Mouse (Mus musculus): ENCODE results near the gene Aspscr1.

The Aspscr1 gene

GRCm38 (mm10) chr11:120672687-120673593 is at the start of gene Aspscr1:
Gene Aspscr1, plus strand, starts transcription at chr11:120672973.
- in situ Hi-C loops (cut with MboI, MseI): no loop called here

- in situ Hi-C loops (cut with MboI, MseI): loop anchor here (5.0 kb wide), 1 partner anchor 88 kb away; the partner anchor contains the start of genes Cenpx and Lrrc45
Observed at GRCm38 (mm10) chr11:120623961-120624679, 48.7 kb upstream of the Aspscr1 start.

- in situ Hi-C loops (cut with MboI, MseI): loop anchor here (5.0 kb wide), 1 partner anchor 88 kb away; the partner anchor contains the start of genes Cenpx and Lrrc45
Observed at GRCm38 (mm10) chr11:120624680-120625111, 48.1 kb upstream of the Aspscr1 start.

DNA sequence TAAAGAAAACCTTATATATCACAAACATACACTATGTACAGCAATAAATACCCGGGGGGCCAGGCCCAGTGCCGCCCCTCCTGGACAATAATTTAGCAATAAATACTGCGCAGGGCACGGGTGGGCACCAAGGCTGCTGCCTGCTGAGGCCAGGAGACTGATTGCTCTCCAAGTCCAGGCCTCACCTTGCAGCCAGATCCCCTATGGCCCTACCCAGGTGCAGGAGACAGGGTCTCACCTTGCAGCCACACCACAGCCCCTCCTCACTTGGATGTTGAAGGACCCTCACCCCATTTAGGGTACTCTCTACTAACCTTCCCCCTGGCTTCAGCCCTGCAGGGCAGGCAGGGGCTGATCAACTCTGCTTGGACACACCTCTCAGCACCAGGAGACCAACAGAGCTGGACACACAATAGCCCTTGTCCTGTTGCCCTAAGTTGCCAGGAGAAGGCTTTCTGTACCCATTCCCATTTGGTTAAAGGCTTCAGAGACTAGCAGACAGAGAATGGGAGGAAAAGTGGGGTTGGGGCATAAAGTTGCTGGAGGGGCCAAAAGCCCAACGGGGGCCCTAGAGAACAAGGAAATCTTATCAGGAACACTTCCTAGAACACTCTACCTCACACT is 47.5 kb upstream of the Aspscr1 start, which contains the start of gene Sirt7:
TSS of gene Sirt7 (minus strand) at position 89 of the 624 bp plus-strand sequence.
- in situ Hi-C loops (cut with MboI, MseI): no loop called here

GRCm38 (mm10) chr11:120626785-120627467 is 45.8 kb upstream of the Aspscr1 start:
- in situ Hi-C loops (cut with MboI, MseI): no loop called here

GRCm38 (mm10) chr11:120627468-120628300 is 45.1 kb upstream of the Aspscr1 start:
- in situ Hi-C loops (cut with MboI, MseI): no loop called here

- in situ Hi-C loops (cut with MboI, MseI): no loop called here
Observed at GRCm38 (mm10) chr11:120628601-120629340, 44.0 kb upstream of the Aspscr1 start.

DNA sequence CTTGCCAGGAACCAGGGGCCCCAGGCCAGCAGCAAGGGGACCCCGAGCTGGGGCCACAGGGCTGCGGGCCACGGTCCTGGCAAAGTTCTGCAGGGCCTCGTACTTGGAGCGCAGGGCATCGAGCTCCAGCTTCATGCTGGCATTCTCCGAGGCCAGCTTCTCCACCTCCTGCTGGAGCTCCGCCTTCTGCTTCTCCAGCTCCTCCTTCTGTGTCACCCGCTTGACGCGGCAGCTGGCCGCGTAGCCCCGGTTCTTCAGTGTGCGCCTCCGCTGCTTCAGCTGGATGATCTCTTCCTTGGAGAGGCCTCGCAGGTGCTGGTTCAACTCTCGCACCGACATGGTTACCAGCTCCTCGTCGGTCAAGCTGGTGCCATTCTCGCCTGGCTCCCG is 43.4 kb upstream of the Aspscr1 start:
- in situ Hi-C loops (cut with MboI, MseI): no loop called here

DNA sequence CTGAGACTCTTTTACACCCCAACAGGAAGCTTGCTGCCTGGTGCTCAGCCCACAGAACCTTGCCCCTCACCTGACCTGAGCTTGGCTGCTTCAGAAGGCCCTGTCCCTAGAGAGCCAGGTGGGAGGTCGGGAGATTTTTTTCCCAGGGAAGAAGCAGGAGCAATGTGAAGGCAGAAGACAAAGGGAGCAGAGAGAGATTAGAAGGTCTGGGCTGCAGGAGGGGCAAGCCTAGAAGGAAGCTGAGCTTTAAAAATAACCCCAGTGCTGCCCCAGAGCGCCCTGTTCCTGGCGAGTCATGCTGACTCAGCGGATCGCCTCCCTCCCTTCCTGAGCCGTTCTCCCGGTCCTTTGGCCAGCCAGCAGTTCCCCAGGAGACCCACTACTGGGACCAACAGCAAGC is 42.9 kb upstream of the Aspscr1 start:
- in situ Hi-C loops (cut with MboI, MseI): no loop called here

DNA sequence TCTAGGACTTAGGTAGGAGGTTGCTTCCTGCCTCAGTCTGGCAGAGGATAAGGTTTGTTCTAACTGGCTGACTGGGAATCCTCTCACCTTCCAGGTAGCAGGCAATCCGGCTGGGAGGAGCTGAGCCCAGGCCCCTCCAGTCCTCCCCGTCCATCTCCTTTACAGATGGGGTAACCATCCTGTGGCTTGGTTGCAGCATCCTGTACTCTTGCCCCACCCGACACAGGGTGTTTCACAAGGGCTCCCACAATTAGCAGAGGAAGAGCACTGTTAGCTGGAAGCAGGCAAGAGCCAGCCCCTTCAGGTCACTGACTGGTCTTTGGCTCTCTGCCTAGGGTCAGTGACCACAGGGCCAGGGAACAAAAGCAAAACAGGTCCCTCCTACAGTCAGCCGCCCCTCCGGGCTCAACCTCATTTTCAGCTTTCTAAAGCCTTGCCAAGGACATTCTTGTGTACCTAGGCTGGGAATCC is 42.3 kb upstream of the Aspscr1 start:
- in situ Hi-C loops (cut with MboI, MseI): no loop called here

DNA sequence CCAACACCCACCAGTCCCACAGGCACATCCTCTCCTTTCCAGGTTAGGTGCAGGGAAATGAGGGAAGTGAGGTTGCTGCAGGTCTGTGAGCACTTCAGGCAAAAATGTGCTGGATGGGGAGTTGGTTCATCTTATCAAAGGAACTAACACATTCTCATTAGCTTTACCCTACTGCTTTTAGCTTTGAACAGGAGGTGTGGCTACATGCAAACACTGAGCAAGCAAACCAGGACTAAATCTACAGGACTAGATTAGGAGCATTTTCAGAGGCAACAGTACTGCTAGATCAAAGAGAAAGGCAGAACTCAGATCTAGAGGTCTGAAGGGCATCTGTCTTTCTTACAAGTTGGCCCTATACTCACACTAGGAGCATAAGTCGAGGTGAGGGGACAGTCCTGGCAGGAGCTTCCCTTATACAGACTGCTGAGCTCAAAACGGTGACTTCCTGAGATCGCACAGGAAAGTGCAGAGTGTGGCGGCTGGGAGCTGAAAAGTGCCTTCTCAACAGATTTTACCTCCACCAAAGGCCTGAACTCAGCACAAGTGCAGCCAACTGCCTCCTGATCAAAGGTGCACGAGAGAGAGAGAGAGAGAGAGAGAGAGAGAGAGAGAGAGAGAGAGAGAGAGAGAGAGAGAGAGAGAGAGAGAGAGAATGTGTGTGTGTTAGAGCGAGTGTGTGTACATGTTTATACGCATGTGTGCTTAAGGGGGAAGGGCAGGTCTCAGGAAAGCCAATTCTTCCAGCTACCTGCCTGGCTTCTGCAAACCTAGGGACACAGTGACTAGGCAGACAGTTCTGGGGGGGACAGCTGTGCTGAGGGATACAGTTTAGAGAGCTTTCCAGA is 41.7 kb upstream of the Aspscr1 start:
- in situ Hi-C loops (cut with MboI, MseI): no loop called here

DNA sequence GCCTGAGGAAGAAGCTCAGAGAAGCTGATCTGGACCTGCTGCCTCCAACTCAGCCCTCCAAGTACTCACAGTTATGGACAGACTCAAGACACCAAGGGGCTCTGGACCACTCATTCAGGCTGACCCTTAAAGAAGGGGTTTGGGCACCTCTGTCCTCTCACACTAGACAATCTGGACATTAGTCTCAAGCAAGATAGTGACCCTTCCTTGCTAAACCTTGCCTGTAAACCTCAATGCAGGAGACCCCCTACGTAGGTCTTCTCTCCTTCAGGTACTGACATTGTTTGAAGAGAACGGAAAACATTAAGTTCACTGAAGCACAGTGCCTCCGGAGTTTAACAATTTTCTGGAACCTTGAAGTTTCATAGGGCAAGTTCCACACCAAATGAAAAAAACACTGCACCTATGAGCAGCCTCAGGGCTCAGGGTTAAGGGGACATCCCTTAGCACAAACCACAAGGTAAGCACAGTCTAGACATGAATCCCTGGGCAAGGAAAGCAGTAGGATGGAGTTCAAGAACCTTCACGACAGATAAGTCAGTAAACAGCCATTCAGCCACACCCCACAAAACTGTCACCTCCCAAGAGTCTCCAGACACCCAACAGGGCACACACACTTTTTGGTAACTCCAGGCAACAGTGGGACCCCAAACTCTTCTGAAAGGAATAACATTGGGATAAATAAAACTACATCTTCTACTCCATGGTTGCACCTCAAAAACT is 40.9 kb upstream of the Aspscr1 start:
- in situ Hi-C loops (cut with MboI, MseI): no loop called here

GRCm38 (mm10) chr11:120632559-120633519 is 39.9 kb upstream of the Aspscr1 start:
- in situ Hi-C loops (cut with MboI, MseI): no loop called here

DNA sequence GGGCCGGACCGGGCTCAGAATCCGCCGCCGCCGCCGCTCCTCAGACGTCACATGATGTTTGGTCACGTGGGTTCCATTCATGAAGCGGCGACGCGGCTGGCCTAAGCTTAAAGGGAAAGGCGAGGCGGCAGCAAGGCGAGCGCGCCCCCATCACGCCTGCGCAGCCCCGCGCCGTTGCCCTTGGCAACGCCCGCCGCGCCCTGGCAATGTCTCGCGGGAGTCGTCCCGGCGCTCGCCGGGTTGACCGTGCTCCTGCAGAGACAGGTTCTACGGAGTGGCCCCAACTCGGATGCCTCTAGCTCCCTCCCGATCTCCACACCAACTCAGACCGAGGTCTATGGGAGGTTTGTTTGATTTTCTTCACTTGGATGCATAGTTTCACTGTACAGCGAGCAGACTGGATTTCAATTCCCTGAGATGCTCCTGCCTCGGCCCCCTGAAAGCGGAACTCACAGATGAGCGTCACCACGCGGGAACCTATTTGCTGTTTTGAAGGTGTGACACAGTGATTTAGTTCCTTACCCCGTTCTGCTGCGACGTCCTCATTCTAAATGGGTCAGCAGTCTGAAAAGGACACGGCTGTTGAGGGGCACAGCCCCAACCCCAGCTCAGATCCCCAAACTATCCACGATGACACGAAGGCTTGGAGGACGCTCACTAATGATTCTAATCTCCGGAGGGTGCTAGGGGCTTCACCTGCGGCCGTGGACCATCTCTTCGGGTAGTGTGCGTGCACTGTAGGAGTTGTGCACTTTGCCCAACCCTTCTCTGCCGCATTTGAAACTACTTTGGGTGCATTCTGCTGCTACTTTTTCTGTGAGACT is 39.0 kb upstream of the Aspscr1 start, which contains the start of gene Mafg:
TSS of gene Mafg (minus strand) at position 81 of the 824 bp plus-strand sequence.
- in situ Hi-C loops (cut with MboI, MseI): no loop called here

DNA sequence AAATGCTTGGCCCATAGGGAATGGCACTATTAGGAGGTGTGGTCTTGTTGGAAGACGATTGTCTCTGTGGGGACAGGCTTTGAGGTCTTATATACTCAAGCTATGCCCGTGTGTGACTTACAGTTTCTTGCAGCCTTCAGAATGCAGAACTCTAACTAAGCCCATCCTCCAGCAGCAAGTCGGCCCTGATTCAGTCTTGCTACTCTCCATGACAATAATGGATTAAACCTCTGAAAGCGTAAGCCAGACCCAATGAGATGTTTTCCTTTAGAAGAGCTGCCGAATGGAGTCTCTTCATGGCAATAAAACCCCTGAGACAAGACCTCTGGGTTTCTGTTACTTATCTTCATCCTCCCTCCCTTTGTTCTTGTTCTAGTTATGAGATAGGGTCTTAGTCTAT is 38.0 kb upstream of the Aspscr1 start:
- in situ Hi-C loops (cut with MboI, MseI): no loop called here

GRCm38 (mm10) chr11:120641255-120641654 is 31.5 kb upstream of the Aspscr1 start:
- in situ Hi-C loops (cut with MboI, MseI): no loop called here
